Mouse (Mus musculus) intestine, postnatal 0 days (tissue): ENCODE results near the gene Dock10. TPM values are rescaled to one million over a fixed set of nuclear protein-coding genes. Genes with fewer than 3 reads are reported as not detected.

ENCODE experiments used
- ATAC-seq: fragments of 200-750 bp; cut with Nextera tagmentation; 2 replicates; pipeline ENCODE4 v1.8.0; 2017; ENCODE audit warnings: mild to moderate bottlenecking, moderate TSS enrichment, moderate library complexity
- H3K27ac ChIP-seq: fragments of 300-500 bp; sonication (generic); 2 replicates; pipeline ENCODE4 v1.5.1; 2014; ENCODE audit warnings: mild to moderate bottlenecking, low read depth, low read length, moderate library complexity
- H3K27me3 ChIP-seq: fragments of 300-500 bp; sonication (generic); replicated peaks from 2 replicates; pipeline ENCODE4 v1.6.1; 2014; ENCODE audit warnings: low read length, mixed read lengths; ENCODE audit not compliant: control insufficient read depth, insufficient read depth
- H3K36me3 ChIP-seq: fragments of 300-500 bp; sonication (generic); 2 replicates; pipeline ENCODE4 v1.6.1; 2014; ENCODE audit warnings: mild to moderate bottlenecking, moderate library complexity; ENCODE audit not compliant: control insufficient read depth, insufficient read depth
- H3K4me1 ChIP-seq: fragments of 300-500 bp; sonication (generic); replicated peaks from 2 replicates; pipeline ENCODE4 v1.6.1; 2014; ENCODE audit warnings: antibody characterized with exemption, low read length, mixed read lengths; ENCODE audit not compliant: control insufficient read depth, insufficient read depth
- H3K4me2 ChIP-seq: fragments of 300-500 bp; sonication (generic); replicated peaks from 2 replicates; pipeline ENCODE4 v1.6.1; 2014; ENCODE audit warnings: low read depth, mild to moderate bottlenecking, moderate library complexity
- H3K4me3 ChIP-seq: fragments of 300-500 bp; sonication (generic); 2 replicates; pipeline ENCODE4 v1.5.1; 2014; ENCODE audit warnings: low read depth, low read length
- H3K9ac ChIP-seq: fragments of 300-500 bp; sonication (generic); 2 replicates; pipeline ENCODE4 v1.6.1; 2014; ENCODE audit warnings: mild to moderate bottlenecking, low read depth, low read length
- H3K9me3 ChIP-seq: fragments of 300-500 bp; sonication (generic); 2 replicates; pipeline ENCODE4 v1.6.1; 2016; ENCODE audit warnings: mixed run types; ENCODE audit not compliant: control insufficient read depth
- CTCF ChIP-seq: sonication (generic); IDR thresholded peaks from 2 replicates; pipeline ENCODE4 v1.5.1; 2016; ENCODE audit warnings: low read depth, mild to moderate bottlenecking, control low read depth, antibody characterized with exemption, moderate library complexity
- WGBS: fragments of 180-500 bp; shearing (Covaris S2); extraction: QIAGEN DNeasy Blood & Tissue Kit; methylation state at CpG from one replicate; pipeline ENCODE4 v1.1.7; 2014; 5-methylcytosine and 5-hydroxymethylcytosine counted together
- polyA plus RNA-seq: library from polyadenylated mRNA; unstranded; fragments of >200 nt; fragmentation: Nextera tagmentation; extraction: Ambion mirVana; gene quantifications from 2 replicates; pipeline ENCODE4 v1.2.1, GENCODE M21; 2015

Gene Dock10
- polyA plus RNA-seq, 1 experiment from 2014 or later = 2.1 TPM

- WGBS = 83% methylated on average over 11 of the region's 11 CpGs
- Histone ChIP-seq H3K36me3 (no peaks in the 10 kb centered on the region), H3K4me3 (no peak overlapping the region), H3K9ac (no peak overlapping the region), H3K9me3 (no peaks in the 10 kb centered on the region), H3K27ac (no peak overlapping the region), H3K27me3 (no peaks in the 10 kb centered on the region), H3K4me1 (no peaks in the 10 kb centered on the region), H3K4me2 (no peak overlapping the region)
- ATAC-seq = no peak
- no peak for TF ChIP-seq CTCF
Measured at GRCm38 (mm10) chr1:80661506-80662402, 96.6 kb downstream of the Dock10 start.

GRCm38 (mm10) chr1:80659465-80660245 is 98.7 kb downstream of the Dock10 start:
- ATAC-seq = no peak

GRCm38 (mm10) chr1:80656389-80656788 is 101.9 kb downstream of the Dock10 start:
- ATAC-seq = no peak
- WGBS = 66% methylated on average over 2 of the region's 2 CpGs
- no peak for TF ChIP-seq CTCF

More at GRCm38 (mm10) chr1:80659465-80660245, 98.7 kb downstream of the Dock10 start:
- H3K4me1 ChIP-seq = no peaks in the 10 kb centered on the region
- H3K36me3 ChIP-seq = no peaks in the 10 kb centered on the region
- H3K9ac ChIP-seq = no peak overlapping the region
- no peak overlapping the region for H3K4me3 ChIP-seq
- no peak overlapping the region for H3K4me2 ChIP-seq
- no peak overlapping the region for H3K27ac ChIP-seq
- 77% methylated on average over 6 of the region's 6 CpGs for WGBS
- no peaks in the 10 kb centered on the region for H3K9me3 ChIP-seq
- TF ChIP-seq CTCF = no peak
- H3K27me3 ChIP-seq = no peaks in the 10 kb centered on the region

GRCm38 (mm10) chr1:80655854-80656253 is 102.5 kb downstream of the Dock10 start:
- TF ChIP-seq CTCF = 0 out of 2 replicates have a peak, but pooled peaks have one; percentile 15
- no peaks in the 10 kb centered on the region for H3K27me3 ChIP-seq
- no peaks in the 10 kb centered on the region for H3K4me1 ChIP-seq
- no peaks in the 10 kb centered on the region for H3K36me3 ChIP-seq
- no peaks in the 10 kb centered on the region for H3K9me3 ChIP-seq
- H3K4me3 ChIP-seq = no peak overlapping the region
- WGBS = 63% methylated on average over 1 of the region's 1 CpGs
- H3K9ac ChIP-seq = no peak overlapping the region
- H3K4me2 ChIP-seq = no peak overlapping the region
- no peak overlapping the region for H3K27ac ChIP-seq
- no peak for ATAC-seq

More at GRCm38 (mm10) chr1:80656389-80656788, 101.9 kb downstream of the Dock10 start:
- H3K9ac ChIP-seq = no peak overlapping the region
- no peak overlapping the region for H3K4me2 ChIP-seq
- H3K4me1 ChIP-seq = no peaks in the 10 kb centered on the region
- no peaks in the 10 kb centered on the region for H3K36me3 ChIP-seq
- H3K9me3 ChIP-seq = no peaks in the 10 kb centered on the region
- H3K4me3 ChIP-seq = no peak overlapping the region
- no peaks in the 10 kb centered on the region for H3K27me3 ChIP-seq
- H3K27ac ChIP-seq = no peak overlapping the region

- no peak for ATAC-seq
- no peak overlapping the region for H3K4me3 ChIP-seq
- H3K9me3 ChIP-seq = no peaks in the 10 kb centered on the region
- WGBS = 82% methylated on average over 4 of the region's 4 CpGs
- no peak overlapping the region for H3K4me2 ChIP-seq
- H3K9ac ChIP-seq = no peak overlapping the region
- no peak overlapping the region for H3K27ac ChIP-seq
- TF ChIP-seq CTCF = no peak
- no peaks in the 10 kb centered on the region for H3K36me3 ChIP-seq
- H3K4me1 ChIP-seq = no peaks in the 10 kb centered on the region
- H3K27me3 ChIP-seq = no peaks in the 10 kb centered on the region
Measured at GRCm38 (mm10) chr1:80655195-80655594, 103.1 kb downstream of the Dock10 start.

GRCm38 (mm10) chr1:80654177-80654576 is 104.2 kb downstream of the Dock10 start:
- Histone ChIP-seq H3K4me1 (no peaks in the 10 kb centered on the region), H3K9ac (no peak overlapping the region), H3K27me3 (no peaks in the 10 kb centered on the region), H3K27ac (no peak overlapping the region), H3K9me3 (no peaks in the 10 kb centered on the region), H3K36me3 (no peaks in the 10 kb centered on the region), H3K4me3 (no peak overlapping the region), H3K4me2 (no peak overlapping the region)
- no peak for TF ChIP-seq CTCF
- WGBS = 69% methylated on average over 1 of the region's 1 CpGs
- no peak for ATAC-seq
